Mouse (Mus musculus): ENCODE data around the gene Hoxd10.

The Hoxd10 gene

DNA sequence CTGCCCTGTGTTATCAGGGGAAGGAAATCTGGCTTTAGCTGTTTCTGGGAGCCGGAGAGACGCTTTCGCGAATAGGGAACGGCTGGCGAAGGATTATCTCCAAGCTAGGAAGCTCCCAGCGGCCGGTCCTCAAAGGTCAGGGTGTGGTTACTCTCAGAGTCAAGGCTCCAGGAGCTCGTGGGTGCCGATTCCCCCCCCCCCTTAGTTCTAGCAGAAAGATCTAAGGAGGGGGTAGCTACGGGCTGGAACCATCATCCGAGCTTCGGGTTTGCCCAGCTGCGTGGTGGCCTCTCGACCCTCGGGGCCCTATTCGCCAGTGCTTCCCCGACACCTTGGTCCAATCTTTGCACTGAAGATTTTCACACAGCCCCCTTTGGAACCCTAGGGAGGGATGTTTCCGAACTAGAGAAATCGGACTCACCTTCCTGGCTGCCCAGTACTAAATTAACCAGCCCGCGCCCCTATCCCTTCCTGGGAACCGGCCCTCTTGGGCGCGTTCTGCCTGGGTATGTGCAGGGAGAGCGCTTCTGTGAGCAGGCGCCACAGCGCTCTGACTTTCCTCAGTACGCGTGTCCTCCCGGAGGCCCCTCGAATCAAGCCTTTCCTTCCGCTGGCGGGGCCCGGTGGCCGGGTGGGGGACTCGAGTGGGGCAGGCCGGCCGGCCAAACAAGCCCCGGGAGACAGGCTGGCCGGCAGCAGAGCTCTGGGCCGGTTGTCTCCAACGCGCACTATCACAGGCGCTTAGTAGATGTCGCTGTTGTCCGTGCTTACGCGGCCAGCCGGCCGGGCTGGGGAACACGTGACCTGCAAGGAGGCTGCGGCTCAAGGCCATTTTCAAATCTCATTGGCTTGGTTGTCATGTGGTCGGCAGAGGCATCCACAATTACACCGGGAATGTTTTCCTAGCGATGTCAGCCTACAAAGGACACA is at the start of gene Hoxd10:
Gene Hoxd10, plus strand, starts transcription at position 903 of the 930 bp plus-strand sequence.
- no peak for DNase-seq (ENCODE audit: low spot score)

DNA sequence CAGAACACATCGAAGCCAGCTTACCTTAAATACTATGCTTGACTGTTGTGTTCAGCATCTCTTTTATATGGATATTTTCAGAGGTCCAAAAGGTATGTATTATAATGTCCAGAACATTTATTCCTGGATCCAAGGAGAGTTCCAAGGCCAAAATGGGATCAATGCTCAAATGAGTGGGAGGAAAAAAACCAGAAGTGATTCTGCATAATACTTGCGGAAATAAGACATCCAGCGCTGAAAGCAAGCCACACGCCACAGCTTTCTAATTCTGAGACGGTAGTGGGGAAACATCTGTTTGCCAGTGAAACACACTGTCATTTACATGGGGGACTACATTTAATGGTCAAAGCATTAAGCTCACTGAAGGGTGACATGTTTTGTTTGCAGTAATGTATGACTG is 49.3 kb upstream of the Hoxd10 start:
- DNase-seq (ENCODE audit: low spot score), result no peak

GRCm38 (mm10) chr2:74645631-74646030 is 46.1 kb upstream of the Hoxd10 start:
- DNase-seq (ENCODE audit: low spot score), result no peak

- DNase-seq (ENCODE audit: low spot score), result no peak
Measured at GRCm38 (mm10) chr2:74647082-74647864, 44.5 kb upstream of the Hoxd10 start.

- DNase-seq (ENCODE audit: low spot score), result no peak
Measured at GRCm38 (mm10) chr2:74652996-74653340, 38.8 kb upstream of the Hoxd10 start.

- no peak for DNase-seq (ENCODE audit: low spot score)
Measured at GRCm38 (mm10) chr2:74653781-74654535, 37.8 kb upstream of the Hoxd10 start.

DNA sequence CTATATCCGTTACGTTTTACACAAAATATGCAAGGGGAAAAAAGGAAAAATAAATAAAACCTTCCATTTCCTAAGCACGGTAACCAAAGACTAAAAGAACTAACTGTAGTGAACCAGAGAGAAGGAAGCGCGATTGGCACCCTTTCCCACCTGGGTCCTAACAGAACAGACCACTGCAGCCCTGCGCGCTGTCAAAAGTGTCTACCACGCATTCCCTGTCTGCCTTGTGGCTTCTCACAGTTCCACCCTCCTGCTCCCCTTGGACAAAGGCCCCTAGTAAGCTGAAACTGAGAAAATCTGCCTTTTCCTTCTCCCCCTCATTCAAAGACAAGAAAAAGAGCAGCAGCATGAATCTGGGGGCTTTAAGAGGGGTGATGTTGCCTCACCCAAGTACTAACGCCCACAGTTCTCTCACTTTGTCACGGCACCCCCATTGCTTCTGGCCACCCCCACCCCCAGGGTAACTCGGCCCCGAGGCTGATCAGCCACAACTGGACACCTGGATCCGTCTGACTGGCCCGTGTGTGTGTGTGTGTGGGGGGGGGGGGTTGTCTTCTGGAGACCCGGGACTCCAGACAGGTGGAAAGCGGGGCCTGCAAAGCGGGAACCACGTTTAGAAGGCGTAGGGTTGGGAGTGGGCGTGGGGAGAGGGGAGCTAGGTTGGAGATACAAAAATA is 36.8 kb upstream of the Hoxd10 start:
- no peak for DNase-seq (ENCODE audit: low spot score)

- DNase-seq (ENCODE audit: low spot score), result no peak
Measured at GRCm38 (mm10) chr2:74655420-74655781, 36.3 kb upstream of the Hoxd10 start.

DNA sequence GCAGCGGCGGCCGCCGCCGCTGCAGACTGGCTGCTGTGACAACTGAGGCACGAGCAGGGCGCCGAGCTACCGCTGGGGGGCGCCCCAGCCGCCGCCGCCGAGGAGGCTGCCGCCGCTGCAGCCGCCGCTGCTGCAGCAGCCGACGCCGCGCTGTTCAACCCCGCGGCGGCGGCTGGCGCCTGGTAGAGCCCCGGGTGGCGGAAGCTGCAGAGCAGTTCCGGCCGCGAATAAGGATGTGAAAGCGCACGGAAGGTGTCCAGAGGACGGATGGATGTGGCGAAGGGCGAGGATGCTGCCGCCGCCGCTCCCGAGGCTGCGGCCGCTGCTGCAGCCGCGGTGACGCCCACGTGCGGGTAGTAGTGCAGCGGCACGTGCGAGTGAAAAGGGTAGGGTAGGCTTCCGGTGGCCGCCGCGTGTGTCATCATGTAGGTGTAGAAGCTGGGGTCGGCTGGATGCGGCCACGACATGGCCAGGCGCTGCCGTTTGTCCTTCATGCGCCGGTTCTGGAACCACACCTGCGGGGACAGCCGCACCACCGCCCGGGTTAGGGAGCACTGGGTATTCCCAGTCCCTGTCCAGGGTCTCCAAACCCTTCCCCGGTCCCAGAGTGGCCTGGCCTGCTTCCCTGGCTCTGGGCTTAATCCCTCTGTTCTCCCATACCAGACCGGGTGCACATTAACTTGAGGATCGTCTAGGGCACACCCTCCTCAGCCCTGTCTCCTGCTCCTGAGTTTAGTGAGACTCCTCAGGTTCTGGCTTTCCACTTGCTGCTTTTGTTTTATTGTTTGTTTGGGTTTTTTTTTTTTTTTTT is 35.7 kb upstream of the Hoxd10 start:
- DNase-seq (ENCODE audit: low spot score), result no peak

- DNase-seq (ENCODE audit: low spot score), result no peak
Measured at GRCm38 (mm10) chr2:74656632-74657021, 35.1 kb upstream of the Hoxd10 start.

DNA sequence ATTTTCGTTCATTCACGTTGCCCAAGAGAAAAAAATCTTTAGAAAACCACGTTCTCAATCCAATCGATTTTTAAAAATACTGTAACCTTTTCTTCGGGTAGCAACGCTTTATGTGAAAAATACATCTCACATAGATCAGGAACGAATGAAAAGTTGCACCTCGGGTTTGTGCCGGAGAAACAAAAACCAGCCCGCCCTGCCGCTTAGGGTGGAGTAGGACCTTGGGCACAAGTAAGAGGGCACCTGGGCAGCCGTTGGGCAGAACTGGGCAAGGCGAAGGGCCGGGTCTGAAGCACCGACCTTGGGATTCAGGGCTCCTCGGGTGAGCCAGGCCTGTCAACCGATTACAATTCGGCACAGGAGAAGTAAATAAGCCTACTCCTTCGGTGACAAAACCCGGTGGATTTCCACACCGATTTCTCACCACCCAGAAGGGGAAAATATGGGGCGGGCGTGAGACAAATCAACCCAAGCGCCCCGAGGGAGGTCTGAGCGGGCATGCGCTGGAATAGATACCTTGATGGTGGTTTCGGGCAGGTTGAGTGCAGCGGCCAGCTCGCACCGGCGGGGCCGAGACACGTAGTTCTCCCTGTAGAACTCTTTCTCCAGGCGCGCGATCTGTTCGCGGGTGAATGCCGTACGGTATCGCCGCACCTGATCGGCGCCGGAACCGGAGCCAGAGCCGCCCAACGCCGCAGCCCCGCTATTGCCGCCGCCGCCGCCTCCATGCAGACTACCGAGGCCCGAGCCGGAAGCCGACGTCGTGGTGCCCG is 34.3 kb upstream of the Hoxd10 start:
- no peak for DNase-seq (ENCODE audit: low spot score)

- DNase-seq (ENCODE audit: low spot score), result no peak
Measured at GRCm38 (mm10) chr2:74658024-74658666, 33.6 kb upstream of the Hoxd10 start.

GRCm38 (mm10) chr2:74658667-74659371 is 32.9 kb upstream of the Hoxd10 start:
- no peak for DNase-seq (ENCODE audit: low spot score)

GRCm38 (mm10) chr2:74659507-74660005 is 32.2 kb upstream of the Hoxd10 start, which contains the start of gene Evx2:
TSS of gene Evx2 (minus strand) at chr2:74659557.
- no peak for DNase-seq (ENCODE audit: low spot score)

GRCm38 (mm10) chr2:74660421-74661375 is 31.0 kb upstream of the Hoxd10 start:
- no peak for DNase-seq (ENCODE audit: low spot score)

- no peak for DNase-seq (ENCODE audit: low spot score)
Measured at GRCm38 (mm10) chr2:74661685-74662084, 30.0 kb upstream of the Hoxd10 start.

- no peak for DNase-seq (ENCODE audit: low spot score)
Measured at GRCm38 (mm10) chr2:74663291-74663925, 28.3 kb upstream of the Hoxd10 start.

Data from layer of hippocampus, adult 9-10 months (tissue).